Mouse (Mus musculus): Measurements from ENCODE around the gene Prkar2b. TPM values are rescaled to one million over a fixed set of nuclear protein-coding genes. Genes with fewer than 3 reads are reported as not detected.
A peak's percentile ranks its signal among the peaks of the same experiment; 100 is the strongest.

Prkar2b gene
- polyA plus RNA-seq, 1 experiment = 36.2 TPM

GRCm38 (mm10) chr12:32052882-32053281, 8.2 kb downstream of the Prkar2b start:
- TF ChIP-seq POLR2A (IDR thresholded peaks at IDR 0.05; ENCODE audit: low read depth, low read length) = no peak
- no peak for TF ChIP-seq CTCF (IDR thresholded peaks at IDR 0.05; ENCODE audit: borderline replicate concordance, insufficient read depth, low read length)
- H3K4me1 ChIP-seq (ENCODE audit: control insufficient read depth, insufficient read depth, low read length) = peaks cover 8% of the 10 kb centered on the region

GRCm38 (mm10) chr12:32050165-32050564, 10.9 kb downstream of the Prkar2b start:
- no peak for TF ChIP-seq CTCF (IDR thresholded peaks at IDR 0.05; ENCODE audit: borderline replicate concordance, insufficient read depth, low read length)
- no peak for TF ChIP-seq POLR2A (IDR thresholded peaks at IDR 0.05; ENCODE audit: low read depth, low read length)
- Histone ChIP-seq H3K4me3 (ENCODE audit: insufficient read depth, low read length) (no peak overlapping the region), H3K27ac (ENCODE audit: insufficient read depth, low read length) (no peak overlapping the region), H3K4me1 (ENCODE audit: control insufficient read depth, insufficient read depth, low read length) (peaks cover 4% of the 10 kb centered on the region; the same call in 1 of the 2 replicates)

More at GRCm38 (mm10) chr12:32052882-32053281, 8.2 kb downstream of the Prkar2b start:
- Histone ChIP-seq H3K4me3 (ENCODE audit: insufficient read depth, low read length) (no peak overlapping the region), H3K27ac (ENCODE audit: insufficient read depth, low read length) (no peak overlapping the region)

- TF ChIP-seq CTCF (IDR thresholded peaks at IDR 0.05; ENCODE audit: borderline replicate concordance, insufficient read depth, low read length) (no peak), POLR2A (IDR thresholded peaks at IDR 0.05; ENCODE audit: low read depth, low read length) (no peak)
- H3K4me3 ChIP-seq (ENCODE audit: insufficient read depth, low read length) = no peak overlapping the region
- H3K4me1 ChIP-seq (ENCODE audit: control insufficient read depth, insufficient read depth, low read length) = peaks cover 6% of the 10 kb centered on the region
- H3K27ac ChIP-seq (ENCODE audit: insufficient read depth, low read length) = no peak overlapping the region
These were observed 15.3 kb downstream of the Prkar2b start for GRCm38 (mm10) chr12:32045566-32046330.

- 0 out of 2 replicates have a peak, but pooled peaks have one; percentile 4 for TF ChIP-seq CTCF (IDR thresholded peaks at IDR 0.05; ENCODE audit: borderline replicate concordance, insufficient read depth, low read length)
- no peak for TF ChIP-seq POLR2A (IDR thresholded peaks at IDR 0.05; ENCODE audit: low read depth, low read length)
- Histone ChIP-seq H3K4me3 (ENCODE audit: insufficient read depth, low read length) (no peak overlapping the region), H3K27ac (ENCODE audit: insufficient read depth, low read length) (peak overlapping the region; percentile 59), H3K4me1 (ENCODE audit: control insufficient read depth, insufficient read depth, low read length) (peaks cover 6% of the 10 kb centered on the region)
These were observed 16.5 kb downstream of the Prkar2b start for GRCm38 (mm10) chr12:32044487-32045134.

GRCm38 (mm10) chr12:32033536-32033935, 27.6 kb downstream of the Prkar2b start:
- Histone ChIP-seq H3K4me3 (ENCODE audit: insufficient read depth, low read length) (no peak overlapping the region), H3K4me1 (ENCODE audit: control insufficient read depth, insufficient read depth, low read length) (no peaks in the 10 kb centered on the region), H3K27ac (ENCODE audit: insufficient read depth, low read length) (no peak overlapping the region)
- no peak for TF ChIP-seq POLR2A (IDR thresholded peaks at IDR 0.05; ENCODE audit: low read depth, low read length)
- no peak for TF ChIP-seq CTCF (IDR thresholded peaks at IDR 0.05; ENCODE audit: borderline replicate concordance, insufficient read depth, low read length)

GRCm38 (mm10) chr12:32032917-32033316, 28.2 kb downstream of the Prkar2b start:
- no peak overlapping the region for H3K27ac ChIP-seq (ENCODE audit: insufficient read depth, low read length)
- no peaks in the 10 kb centered on the region for H3K4me1 ChIP-seq (ENCODE audit: control insufficient read depth, insufficient read depth, low read length)
- TF ChIP-seq POLR2A (IDR thresholded peaks at IDR 0.05; ENCODE audit: low read depth, low read length) = no peak
- no peak overlapping the region for H3K4me3 ChIP-seq (ENCODE audit: insufficient read depth, low read length)

- TF ChIP-seq POLR2A (IDR thresholded peaks at IDR 0.05; ENCODE audit: low read depth, low read length) = no peak
- no peak for TF ChIP-seq CTCF (IDR thresholded peaks at IDR 0.05; ENCODE audit: borderline replicate concordance, insufficient read depth, low read length)
- Histone ChIP-seq H3K4me3 (ENCODE audit: insufficient read depth, low read length) (no peak overlapping the region), H3K4me1 (ENCODE audit: control insufficient read depth, insufficient read depth, low read length) (peaks cover 16% of the 10 kb centered on the region), H3K27ac (ENCODE audit: insufficient read depth, low read length) (no peak overlapping the region)
These were observed 42.7 kb downstream of the Prkar2b start for GRCm38 (mm10) chr12:32018376-32018750.

- TF ChIP-seq CTCF (IDR thresholded peaks at IDR 0.05; ENCODE audit: borderline replicate concordance, insufficient read depth, low read length) (no peak), POLR2A (IDR thresholded peaks at IDR 0.05; ENCODE audit: low read depth, low read length) (no peak)
These were observed 43.3 kb downstream of the Prkar2b start for GRCm38 (mm10) chr12:32017636-32018375.

GRCm38 (mm10) chr12:32016472-32016871, 44.6 kb downstream of the Prkar2b start:
- Histone ChIP-seq H3K4me1 (ENCODE audit: control insufficient read depth, insufficient read depth, low read length) (peaks cover 16% of the 10 kb centered on the region), H3K27ac (ENCODE audit: insufficient read depth, low read length) (no peak overlapping the region), H3K4me3 (ENCODE audit: insufficient read depth, low read length) (no peak overlapping the region)
- TF ChIP-seq POLR2A (IDR thresholded peaks at IDR 0.05; ENCODE audit: low read depth, low read length) = no peak
- TF ChIP-seq CTCF (IDR thresholded peaks at IDR 0.05; ENCODE audit: borderline replicate concordance, insufficient read depth, low read length) = no peak

More at GRCm38 (mm10) chr12:32017636-32018375, 43.3 kb downstream of the Prkar2b start:
- Histone ChIP-seq H3K27ac (ENCODE audit: insufficient read depth, low read length) (no peak overlapping the region), H3K4me3 (ENCODE audit: insufficient read depth, low read length) (no peak overlapping the region), H3K4me1 (ENCODE audit: control insufficient read depth, insufficient read depth, low read length) (peaks cover 16% of the 10 kb centered on the region)
